Mouse (Mus musculus) retina, embryonic 14.5 days (tissue): ENCODE measurements around the gene Ttbk1.

Source experiments
- DNase-seq: peaks from one replicate; pipeline ENCODE4 v3.0.0-alpha.2; 2015; ENCODE audit warnings: low spot score

The Ttbk1 gene

DNA sequence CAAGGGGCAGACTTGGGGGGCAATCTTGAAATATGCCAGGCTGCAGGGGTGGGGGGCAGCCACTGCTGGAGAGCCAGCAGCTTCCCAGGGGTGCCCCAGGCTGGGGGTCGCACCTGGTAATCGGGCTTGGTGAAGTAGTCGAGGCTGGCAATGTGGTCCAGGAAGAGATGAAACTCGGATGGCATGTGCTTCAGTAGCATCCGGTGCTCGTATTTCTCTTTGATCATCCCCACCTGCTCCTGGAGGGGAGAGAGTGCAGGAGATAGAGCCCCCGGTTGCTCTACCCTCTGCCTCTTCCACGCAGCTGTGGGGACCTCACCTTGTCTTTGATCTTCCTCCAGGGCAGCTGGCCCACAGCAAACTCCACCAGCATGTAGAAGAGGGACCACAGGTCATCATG, 10.9 kb downstream of the Ttbk1 start:
- DNase-seq = no peak

DNA sequence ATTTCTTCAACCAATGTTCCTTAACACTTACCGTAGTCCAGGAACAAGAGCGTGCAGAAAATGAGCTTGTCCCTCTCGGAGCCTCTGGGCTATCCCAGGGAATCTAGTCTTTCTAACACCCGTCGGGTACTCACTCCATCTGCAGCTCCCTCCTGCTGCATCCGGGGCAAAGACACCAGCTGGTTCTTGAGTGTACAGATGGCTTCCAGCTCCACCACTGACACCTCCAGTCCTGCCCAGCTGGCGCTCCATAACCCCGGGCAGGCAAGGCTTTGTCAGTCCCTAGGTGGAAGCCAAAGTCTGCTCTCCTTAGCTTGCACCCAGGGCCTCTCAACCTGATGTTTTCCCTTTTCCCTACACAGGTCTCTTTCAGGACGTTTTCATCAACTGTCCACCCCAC, 19.6 kb downstream of the Ttbk1 start:
- DNase-seq = peak; percentile 34

DNA sequence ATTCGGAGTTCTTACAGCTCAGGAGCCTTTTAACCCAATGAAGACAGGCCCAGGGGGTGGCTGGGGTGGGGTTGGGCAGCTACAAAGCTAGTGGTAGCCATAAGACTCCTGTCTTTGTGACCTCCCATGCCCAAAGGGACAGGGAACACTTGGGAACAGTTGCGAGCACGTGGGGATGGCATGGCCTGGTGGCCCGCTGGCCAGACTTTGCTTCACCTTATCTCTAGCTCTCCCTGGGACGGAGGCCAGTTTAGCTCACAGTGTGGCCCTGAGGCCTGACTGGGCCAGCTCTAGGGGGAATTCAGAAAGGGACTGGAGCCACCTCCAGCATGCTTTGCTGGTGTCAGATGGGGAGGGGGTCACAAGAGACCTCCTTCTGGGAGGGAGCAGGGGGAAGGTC, 25.2 kb downstream of the Ttbk1 start:
- no peak for DNase-seq

DNA sequence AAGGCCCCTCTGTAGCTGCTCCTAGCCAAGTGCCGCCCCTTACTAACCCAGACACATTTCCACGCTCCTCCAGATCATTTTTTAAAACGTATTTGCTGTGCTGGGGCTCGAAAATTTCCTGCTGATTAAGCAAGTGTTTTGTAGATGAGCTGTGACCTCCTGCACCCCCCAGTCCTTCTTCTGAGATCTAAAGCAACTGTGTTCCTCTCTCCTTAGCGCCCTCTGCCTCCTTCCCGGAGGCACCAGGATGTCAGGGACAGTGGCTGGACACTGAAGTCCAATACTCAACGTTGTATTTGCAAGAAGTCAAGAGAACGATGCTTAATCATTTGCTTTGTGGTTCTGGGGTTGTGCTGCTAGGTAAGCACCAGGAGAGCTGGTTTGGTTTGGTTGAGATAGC, 26.1 kb downstream of the Ttbk1 start:
- peak; percentile 43 for DNase-seq

DNA sequence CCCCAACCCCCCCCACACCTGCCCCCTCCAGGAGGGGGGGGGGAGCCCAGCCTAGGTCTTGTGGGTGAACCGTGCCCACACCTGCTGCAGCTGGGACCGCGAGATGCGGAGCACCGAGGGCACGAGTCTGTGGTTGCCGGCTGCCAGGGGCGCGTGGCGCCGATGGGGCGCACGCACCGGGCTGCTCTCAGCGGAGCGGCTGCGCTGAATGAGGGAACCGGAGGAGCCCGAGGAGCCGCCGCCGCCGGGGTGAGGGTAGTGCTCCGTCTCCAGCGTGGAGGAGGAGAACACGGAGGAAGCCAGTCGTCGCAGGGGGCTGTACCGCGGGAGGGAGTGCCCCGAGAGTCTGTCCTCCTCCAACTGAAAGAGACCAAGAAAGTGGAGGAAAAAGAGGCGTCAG, 26.8 kb downstream of the Ttbk1 start:
- DNase-seq = no peak

DNA sequence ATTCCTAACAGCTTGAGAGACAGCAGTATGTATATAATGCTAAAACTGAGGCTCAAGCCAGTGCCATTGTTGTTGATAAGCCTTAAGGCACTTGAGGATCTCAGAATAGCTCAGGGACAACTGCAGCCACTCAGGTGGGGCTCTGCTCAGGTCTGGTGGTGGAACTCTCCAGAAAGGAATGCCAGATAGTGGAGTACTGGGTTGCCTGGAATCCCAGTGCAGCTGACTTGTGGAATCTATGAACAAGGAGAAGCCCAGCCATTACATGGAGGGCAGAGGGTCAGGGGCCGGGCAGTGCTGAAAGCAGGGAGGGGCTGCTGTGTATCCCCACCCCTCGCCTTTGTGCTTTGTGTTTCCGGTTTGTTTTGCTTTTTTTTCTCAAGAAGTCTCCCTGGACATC, 29.0 kb downstream of the Ttbk1 start:
- no peak for DNase-seq

DNA sequence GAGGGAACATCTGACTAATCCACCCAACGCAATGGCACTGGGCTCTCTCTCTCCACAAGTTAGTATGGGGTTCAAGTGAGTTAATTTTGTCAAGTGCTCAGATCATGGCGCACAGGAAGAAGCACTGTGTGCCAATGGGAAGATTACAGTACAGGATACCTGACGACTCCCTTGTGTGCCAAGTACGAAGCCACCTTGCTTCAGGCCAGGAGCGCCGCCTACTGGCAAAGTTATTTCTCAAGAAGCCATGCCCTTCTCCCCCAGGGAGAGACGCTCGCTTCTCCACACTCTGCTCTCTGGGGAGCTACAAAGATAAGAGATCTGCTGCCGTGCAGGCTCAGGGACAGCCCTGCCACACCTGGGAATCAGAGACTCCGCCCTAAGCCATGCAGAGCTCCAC, 29.7 kb downstream of the Ttbk1 start:
- DNase-seq = peak; percentile 63

DNA sequence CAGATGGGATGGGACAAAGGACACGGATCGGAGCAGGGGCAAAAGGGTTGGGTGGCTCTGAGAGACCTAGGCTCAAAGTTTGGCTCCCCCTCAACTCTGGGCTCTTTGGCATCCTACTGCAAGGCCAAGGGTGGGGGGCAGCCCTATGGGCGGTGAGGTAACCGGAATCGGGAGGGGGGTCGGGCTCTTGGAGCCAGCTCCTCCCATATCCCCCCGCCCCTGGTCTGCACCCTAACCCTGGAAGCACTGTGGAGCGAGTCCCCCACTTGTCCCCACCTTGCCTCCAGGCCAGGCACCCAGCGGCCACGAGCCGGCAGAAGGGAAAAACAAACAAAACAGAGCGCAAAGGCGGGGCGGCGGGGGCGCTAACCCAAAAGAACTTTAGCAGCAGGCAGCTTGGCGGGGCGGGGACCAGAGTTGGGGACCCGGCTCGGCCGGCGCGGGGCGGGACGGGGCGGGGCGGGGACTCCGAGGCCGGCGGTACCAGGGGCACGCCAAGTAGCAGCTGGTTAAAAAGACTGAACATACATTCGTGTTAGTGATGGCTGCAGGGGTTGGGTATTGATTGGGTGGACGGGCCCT, 32.3 kb downstream of the Ttbk1 start:
- DNase-seq = peak; percentile 55

DNA sequence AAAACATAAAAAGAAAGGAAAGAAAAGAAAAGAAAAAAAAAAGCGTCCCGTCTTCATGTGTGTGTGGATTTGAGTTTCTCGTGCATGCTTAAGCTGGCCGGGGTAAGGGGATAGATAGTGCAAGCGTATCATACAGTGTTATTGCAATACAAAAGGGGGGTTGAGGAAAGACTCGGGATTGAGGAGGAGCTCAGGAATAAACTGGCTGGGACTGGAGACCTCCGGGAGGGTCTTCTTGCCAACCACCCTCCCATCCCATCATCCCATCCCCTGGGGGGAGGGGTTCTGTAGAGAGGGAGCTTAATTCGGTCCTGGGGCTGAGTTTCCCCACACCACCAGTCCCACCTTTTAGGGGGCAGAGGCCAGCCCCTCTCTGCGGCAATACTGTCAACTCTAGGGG, 32.9 kb downstream of the Ttbk1 start:
- peak; percentile 40 for DNase-seq

DNA sequence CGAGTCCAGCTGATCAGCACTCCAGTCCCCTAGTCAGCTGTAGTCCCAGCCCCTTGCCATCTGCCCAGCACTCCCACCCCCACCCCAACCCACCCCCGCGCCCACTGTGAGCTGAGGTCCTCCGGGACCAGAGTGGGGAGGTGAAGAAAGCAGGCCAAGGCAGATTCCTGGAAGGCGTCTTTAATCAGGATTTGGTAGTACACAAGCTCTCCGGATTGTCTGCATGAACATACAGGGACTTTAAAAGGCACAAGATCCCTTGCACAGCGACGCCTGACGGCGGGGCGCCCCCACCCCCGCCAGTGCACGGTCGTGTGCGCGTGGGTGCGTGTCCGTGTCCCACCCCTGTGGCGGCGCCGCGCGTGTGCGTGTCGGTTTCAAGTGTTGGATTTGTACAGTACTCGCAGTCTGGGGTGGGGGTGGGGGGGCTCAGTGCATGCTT, 33.5 kb downstream of the Ttbk1 start:
- peak; percentile 60 for DNase-seq

DNA sequence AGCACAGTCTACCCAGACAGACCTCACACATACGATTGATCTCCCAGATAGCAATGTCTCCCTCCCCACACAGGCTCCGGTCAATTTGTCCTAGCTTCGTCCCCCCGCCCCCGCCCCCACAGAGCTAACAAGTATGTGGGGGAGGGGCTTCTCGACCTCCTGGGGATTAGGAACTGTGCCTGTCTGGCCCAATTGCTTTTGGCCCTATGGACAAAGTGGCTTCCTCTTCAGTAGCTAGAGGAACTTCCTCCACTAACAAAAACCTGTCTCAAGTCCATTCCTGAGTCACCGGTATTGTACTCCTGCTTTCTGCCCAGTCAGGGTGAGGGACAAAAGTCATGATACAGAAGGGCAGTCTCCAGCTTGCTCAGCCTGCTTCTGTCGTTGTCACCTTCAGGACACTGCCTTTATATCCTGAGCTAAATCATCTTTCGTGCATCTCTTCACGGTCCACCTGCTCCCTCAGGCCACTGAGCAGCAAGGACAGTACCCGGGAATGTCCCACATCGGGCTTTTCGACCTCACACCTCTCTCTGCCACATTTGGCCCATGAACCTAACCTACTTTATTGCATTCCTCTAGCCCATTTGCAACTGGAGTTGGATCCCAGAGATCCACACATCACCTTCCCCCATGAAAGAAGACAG, 34.0 kb downstream of the Ttbk1 start:
- peak; percentile 57 for DNase-seq

DNA sequence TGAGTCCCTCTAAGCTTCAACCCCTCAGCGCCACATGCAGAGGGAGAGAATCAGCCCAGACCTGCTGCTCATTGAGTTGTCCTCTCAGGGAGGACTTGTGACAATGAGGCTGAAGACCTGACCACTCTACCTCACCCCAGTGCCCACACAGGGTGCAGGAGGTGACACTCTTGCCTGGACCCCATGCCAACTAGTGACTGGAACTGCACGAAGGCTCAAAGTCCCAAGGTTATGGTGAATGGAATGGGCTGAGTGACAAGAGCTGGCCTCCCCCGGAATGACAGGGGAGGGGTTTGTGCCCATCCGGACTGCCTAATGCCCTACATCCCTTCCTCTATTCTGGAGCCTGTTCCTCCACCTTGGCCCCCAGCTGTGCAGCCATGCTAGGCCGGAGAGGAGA, 34.8 kb downstream of the Ttbk1 start:
- DNase-seq = no peak

DNA sequence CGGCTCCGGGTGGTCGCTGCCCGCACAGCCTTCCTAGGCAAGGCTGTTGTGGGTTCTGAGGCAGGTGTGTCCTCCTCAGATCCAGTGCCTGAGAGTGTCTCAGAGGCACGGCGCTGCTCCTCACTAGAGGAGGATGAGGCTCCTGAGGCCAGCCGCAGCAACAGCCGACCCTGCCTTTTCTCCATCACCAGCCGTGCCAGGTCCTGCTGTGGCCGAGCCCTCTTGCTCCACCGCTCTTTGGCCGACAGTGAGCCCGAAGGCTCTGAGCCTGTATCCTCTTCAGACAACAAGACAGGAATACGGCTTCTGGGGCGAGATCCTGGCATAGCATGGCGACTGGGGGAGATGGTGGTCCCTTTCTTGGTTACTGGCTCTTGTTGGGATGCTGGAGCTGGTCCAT, 41.2 kb downstream of the Ttbk1 start:
- no peak for DNase-seq

DNA sequence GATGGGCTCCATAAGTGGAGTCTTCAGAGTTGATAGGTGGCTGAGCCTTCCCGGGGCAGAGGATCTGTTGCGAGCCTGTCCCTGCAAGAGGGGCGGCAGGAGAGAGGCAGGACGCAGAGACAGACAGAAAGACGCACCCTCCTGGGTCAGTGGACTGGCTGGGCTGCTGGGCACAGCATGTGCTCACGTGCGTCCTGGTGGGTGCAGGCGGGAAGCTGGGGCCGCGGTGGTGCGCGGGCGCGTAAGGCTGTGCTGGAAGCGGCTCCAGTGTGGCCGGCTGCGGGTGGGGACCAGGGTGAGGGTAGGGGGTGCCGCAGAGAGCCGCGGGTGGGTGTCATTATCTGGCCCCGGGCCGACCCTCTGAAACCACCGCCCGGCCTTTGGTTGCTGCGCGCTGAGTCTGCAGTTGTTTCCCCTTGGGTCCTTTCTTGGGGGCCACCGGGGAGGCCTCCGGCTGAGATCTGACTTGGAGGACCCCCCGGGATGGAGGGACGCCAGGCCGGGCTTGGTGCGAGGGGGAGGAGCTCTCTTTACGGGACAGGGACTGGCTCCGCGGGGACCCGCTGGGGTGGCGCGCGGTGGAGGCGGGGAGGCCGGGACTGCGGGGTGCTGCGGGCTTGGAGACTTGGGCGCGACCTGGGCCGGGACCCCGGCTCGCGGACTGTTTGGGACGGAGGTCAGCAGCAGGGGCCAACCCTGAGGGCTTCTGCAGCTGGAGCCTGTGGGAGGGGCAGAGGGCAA, 42.5 kb downstream of the Ttbk1 start:
- no peak for DNase-seq

DNA sequence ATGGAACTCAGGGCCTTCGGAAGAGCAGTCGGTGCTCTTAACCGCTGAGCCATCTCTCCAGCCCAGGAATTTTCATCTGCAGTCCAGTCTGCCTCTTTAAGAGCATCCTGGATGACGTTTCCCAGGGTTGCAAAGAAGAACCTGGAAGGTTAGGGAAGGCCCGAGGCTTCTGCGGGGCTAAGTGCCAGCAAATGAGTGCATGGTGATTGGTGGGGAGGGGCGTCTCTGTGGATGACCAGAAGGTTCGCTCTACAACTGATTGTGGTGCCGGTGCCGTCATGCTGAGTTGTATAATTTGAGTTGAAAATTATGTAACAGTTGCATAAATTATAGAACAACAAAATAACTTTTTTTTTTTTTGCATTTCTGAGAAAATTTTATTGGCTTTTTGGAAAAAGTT, 48.3 kb downstream of the Ttbk1 start:
- no peak for DNase-seq

DNA sequence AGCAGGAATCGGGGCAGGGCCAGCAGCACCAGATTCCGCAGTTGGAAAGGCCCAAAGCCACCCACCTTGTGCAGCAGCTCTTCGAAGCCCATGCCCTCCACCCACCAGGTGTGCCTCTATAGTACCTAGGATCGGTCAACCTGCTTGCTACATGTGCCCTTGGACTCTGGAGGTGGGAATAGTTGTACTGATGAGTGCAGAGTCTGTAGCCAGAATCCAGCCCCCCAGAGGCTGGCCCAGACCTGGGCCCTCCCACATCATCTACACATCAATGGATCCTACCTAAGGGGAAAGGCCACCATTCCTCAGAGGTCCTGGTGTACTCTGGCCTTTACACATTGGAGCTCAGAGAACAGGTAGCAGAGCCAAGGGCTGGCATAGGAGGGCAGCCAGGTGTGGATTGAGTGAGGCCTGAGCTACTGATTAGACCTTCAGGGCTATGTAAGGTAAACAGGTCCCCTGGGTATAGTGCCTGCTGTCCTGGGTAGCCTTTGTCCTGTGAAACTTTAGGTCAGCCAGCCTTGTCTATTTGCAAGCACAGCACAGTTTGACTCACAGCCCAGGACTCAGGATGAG, 49.1 kb downstream of the Ttbk1 start, which contains the start of gene Slc22a7:
Gene Slc22a7, minus strand, starts transcription at position 160 of the 576 bp plus-strand sequence.
- no peak for DNase-seq

DNA sequence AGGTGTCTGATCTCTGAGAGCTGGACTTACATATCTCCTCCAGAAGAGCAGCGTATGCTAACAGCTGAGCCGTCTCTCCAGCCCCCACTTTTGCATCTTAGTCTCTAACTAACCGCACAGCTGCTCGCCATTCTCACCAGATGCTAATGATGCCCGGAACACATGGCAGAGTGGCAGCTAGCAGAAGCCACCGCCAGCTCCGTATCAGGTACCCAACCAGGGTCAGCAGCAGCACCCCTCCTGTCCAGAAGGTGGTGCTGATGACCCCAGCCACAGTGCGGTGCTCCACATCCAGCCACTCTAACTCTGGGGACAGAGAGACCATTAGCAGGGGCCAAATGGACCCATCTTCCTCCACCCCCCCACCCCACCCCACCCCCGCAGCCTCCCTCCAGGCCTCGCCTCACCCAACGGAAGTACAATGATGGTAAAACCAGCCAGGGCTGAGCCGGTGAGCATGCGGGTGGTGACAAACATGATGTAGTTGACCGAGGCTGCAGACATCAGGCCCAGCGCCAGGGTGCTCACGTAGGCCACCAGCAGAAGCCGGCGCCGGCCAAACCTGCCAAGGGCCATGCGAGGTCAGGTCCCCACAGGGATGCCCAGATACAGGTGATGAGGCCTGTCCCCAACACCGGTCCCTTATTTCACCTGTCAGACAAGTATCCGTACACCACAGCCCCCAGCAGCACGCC, 50.7 kb downstream of the Ttbk1 start:
- DNase-seq = peak; percentile 77

DNA sequence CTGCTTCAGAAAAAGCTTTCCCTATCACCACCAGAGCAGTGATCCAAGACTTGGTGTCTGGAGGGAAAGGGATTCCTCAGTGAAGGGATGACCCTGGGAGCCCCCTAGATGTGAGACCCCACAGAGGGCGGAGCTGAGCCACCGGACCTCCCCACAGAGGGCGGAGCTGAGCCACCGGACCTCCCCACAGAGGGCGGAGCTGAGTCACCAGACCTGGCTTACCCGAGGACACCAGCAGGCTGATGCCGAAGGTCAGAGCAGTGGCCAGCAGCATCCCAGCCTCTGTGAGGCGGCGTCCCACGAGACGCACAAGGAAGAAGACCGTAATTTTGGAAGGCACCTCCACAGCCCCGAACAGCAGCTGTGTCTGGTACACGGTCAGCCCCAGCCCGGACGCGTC, 53.8 kb downstream of the Ttbk1 start:
- DNase-seq = peak; percentile 66

DNA sequence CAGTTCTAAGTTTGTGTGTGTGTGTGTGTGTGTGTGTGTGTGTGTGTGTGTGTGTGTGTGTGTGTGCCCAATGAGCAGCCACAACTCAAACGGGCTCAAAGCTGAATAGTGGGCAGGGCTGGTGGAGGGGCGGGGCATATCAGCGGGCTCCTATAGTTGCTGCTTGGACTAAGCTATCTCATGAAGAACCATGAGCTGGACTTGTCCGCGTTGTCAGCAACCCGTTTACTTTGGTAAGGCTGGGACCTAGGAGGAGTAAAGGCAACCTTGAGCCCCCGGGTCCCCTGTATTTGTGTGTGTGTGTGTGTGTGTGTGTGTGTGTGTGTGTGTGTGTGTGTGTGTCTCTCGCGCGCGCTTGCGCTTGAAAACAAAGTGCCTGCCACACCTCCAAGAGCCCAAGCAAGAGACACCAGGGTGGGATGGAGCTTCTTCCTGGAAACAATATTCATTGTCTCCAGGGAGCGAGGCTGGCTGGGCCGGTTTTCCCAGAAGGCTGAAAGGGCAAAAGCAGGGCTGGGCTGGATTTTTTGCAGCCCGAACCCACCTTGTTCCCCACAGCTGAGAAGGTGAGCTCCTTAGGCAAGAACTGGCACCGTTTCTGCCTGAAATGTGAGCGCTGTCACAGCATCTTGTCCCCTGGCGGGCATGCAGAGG, 58.6 kb downstream of the Ttbk1 start, which contains the start of gene Crip3:
Gene Crip3, plus strand, starts transcription at position 166 of the 654 bp plus-strand sequence.
- DNase-seq = peak; percentile 51

DNA sequence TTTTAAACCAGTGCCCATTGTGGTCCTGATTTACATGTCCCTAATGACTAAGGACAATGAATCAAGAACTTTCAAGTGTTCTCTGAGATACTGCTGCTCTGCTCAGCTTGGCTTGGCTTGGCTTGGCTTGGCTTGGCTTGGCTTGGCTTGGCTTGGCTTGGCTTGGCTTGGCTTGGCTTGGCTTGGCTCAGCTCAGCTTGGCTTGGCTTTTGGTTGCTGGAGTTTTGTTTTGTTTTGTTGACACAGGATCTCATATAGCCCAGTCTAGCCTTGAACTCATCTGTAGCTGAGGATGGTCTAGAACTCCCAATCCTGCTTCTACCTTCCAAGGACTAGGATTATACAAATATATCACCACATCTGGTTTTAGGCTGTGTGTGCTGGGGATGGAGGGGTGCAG, 61.0 kb downstream of the Ttbk1 start:
- no peak for DNase-seq

DNA sequence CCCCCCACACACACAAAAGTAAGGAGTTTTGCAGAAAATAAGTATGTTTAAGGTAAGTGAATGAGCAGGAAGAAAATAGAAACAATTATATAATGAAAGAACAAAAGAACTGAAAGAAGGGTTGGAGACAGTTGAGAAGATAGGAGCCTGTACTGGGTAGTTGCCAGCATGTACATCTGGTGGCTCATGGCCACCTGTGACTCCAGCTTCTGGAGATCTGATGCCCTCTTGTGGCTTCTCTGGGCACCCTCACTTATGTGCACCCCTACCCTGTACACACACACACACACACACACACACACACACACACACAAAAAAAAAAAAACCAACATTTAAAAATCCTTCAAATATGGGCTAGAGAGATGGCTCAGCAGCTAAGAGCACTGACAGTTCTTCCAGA, 67.8 kb downstream of the Ttbk1 start:
- no peak for DNase-seq

DNA sequence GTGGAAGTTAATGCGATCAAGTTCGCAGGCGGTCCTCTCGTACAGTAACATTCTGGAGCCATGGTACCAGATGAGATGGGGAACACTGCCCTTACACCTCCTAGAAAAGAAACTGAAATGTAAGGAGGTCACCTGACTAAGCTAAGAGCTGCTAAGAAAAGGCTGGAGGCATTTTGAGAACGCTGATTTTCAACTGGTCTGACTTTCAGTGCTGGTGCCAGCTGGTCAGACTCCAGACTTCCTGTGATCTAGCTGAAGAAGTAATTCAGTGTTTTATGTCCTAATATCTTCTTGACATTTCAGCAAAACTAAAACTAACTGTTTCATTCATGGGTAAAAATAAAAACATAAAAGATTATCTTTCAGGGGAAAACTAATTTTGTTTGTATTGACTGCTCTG, 68.8 kb downstream of the Ttbk1 start:
- DNase-seq = no peak
